Mouse (Mus musculus): ENCODE data around the gene Drd3. TPM values are rescaled to one million over a fixed set of nuclear protein-coding genes. Genes with fewer than 3 reads are reported as not detected.
A peak's percentile ranks its signal among the peaks of the same experiment; 100 is the strongest.

The Drd3 gene
- total RNA-seq, 1 experiment from 2014 or later = not detected

DNA sequence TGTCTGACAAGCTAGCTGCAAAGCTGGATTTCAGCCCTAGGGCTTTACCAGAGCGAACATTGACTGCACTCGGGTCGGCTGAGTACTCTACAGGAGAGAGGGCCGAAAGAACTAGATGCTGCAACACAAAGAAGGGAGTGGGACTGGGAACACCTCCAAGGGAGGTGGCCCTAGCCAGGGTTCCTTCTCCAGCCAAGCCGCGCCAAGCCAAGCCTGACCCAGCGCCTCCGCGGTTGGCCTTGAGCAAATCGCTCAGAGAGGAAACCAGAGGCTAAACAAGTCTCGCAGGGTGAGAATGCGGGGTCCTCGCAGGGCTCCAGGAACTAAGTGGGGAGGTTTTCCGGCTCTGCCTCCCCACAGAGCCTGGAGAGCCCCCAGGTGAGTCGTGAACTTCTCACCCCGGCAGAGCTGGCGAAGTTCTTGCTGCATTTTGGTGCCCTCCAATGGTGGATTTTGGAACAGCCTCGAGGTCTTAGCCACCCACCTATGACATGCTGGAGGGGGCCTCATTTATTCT, 48.0 kb downstream of the Drd3 start:
- peak; percentile 70 for DNase-seq

DNA sequence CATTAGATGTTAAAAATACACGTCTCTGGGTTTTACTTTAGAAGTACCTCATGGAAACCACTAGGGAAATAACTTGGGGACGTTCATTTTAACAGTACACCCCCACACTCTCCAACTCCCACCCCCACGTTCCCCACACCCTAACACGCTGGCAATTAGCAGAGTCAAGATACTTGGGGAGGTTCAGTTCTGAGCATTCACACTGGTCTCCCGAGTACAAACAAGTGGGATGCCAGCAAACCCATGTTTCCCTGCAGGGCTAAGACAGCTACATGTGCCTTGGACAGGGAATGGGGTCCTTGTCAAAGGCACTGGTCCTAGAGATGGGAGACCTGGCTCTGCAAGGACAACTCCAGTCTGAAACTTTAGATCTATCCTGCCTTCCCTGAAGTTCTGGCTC, 48.6 kb downstream of the Drd3 start:
- DNase-seq = no peak

DNA sequence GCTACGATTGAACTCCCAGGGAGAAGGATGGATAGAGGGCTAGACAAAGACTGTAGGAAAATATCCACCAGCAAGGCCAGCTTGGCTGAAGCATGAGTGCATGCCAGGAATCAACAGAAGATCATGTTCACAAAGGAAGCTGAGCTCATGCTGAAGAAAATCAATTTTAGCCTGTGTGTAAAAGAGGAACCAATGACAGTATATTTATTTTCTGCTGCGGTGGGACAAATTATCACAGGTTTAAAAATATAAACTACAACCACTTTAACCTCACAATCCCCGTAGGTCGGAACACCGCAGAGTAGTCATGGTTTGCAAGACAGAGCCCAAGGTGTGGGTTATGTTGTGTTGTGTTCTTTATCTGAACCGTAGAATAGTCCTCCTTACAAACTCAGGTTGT, 50.5 kb downstream of the Drd3 start:
- DNase-seq = no peak

DNA sequence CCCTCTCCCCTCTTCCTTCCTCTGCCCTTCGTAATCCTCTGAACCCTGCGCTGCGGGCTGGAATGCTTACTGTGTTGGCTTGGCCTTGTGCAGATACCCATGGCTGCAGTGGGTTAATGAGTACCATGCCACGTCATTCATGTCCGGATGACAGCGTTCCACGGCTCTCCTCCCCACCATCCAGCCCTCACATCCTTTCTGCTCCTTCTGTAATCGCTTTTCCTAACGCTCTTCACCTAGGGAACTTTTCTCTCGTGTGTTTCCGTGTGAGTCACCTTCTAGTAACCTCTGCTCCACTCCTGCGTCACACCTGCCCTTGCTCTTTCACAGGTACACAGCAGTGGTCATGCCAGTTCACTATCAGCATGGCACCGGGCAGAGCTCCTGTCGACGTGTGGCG, 53.2 kb downstream of the Drd3 start:
- DNase-seq = no peak

DNA sequence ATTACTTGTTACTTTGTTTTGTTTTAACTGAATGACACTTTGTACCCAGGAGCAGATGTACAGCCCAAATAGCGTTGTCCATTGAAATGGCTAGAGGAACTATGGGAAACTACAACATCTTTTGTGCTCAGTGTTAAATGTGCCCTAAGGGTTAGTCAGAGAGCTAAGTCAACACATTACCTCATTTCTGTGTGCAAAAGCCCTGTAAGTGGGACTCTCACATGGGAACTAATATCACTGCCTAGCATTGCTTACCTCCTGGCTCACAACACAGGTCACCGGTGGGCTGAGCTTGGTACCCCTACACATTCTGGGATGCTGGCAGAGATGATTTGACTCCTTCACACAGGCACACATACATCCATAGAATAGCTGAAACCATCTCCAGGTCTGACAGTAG, 55.6 kb downstream of the Drd3 start:
- no peak for DNase-seq

DNA sequence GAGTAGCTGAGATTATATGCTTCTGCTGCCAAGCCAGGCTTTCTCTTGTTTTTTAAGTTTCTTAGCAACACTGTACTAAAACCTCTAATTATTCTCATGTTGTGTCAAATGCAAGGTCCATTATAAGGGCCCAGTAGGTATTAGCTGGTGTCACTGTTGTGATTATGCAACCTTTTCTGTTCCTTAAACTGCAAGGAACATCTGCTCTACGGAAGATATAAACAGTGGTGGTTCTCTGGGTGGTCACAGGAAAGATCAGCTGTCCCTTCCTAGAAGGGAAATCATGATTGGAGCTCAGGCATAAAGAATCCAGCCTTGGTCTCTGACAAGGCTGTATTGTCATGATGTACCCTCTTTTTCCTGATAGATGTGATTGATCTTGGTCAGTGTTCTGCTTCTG, 57.6 kb downstream of the Drd3 start:
- DNase-seq = no peak

DNA sequence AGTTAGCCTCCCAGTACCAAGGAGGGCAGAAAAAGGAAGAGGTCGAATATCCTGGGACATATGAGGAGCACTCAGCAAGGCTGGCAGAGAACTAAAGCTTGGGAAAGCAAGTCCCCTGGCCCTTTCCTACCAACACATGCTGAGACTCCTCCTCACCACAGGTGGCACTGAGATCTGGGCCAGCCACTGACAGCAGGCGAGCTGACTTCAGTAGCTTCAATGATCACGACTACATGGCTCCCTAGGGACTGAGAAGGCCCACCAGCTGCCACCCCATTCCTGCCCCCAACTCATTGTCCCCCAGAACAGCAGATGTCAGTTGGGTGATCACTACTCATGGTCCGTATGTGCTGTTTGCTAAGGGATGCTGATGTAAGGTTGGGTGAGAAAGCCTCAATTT, 60.8 kb downstream of the Drd3 start:
- no peak for DNase-seq

DNA sequence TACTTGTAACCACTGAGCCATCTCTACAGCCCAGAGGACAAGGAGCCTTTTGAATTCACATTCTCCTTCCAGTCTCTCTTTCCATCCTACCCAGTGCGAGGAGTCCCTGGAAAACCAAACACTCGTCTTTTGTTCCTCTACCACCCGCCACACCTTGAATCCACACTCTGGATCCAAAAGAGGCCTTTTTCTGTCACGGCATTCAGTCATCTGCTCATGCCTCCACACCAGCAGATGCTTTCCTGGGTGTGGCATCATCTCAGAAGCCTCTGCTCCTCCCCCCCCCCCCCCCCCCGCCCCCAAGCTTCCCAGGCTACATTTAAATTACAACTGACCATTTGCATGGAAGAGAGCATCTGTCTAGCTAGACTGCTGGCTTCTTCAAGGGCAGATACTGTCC, 62.5 kb downstream of the Drd3 start:
- no peak for DNase-seq

DNA sequence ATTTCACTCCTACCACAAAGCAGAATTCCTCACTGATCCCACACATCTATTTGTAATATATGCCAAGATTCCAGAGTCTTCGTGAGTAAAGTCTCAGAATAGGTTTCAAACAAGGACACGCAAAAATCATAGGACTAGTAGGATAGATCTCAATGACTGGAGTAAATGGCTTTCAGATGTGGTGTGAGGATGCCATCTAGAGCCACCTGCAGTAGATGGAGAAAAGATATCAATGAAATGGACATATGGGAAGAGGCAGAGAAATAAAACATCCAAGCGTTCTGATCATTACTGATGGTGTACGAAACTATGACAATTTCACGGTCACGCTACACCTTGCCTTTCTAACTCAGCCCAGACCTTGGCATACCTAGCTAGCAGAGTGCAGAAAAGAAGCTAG, 64.6 kb downstream of the Drd3 start:
- no peak for DNase-seq

DNA sequence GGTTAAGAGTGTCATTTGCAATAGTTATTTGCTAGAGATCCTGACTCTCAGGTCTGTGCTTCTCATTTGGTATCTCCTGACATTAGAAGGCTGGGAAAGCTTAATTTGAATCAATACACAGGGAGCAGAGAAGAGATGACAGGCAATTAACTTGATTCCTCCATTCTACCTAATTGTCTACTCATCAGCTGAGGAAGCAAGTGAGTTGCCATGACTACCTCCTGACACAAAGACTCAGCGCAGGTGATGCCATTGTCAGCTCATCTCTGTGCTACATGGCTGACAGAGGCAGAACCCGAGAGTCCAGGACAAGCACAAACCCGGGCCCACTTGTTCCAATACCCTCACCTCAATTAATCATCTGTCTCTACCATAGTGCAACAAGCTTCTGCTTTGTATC, 73.7 kb downstream of the Drd3 start:
- no peak for DNase-seq

DNA sequence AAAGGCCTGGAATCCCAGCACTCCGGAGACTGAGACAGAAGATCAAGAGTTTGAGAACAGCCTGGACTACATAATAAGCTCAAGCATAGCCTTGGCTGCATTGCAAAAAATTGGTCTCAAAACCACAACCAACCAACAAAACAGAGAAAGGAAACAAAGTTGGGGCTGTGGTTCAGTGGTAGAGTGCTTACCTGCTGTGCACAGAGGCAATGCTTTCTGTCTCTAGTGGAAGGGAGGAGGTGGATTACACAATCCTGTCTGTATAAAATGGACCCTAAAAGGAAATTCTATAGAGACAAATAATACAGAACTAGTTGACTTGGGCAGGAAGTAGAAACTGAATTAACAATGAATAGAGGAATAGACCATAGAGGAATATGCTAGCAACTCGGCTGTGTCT, 78.1 kb downstream of the Drd3 start:
- no peak for DNase-seq

DNA sequence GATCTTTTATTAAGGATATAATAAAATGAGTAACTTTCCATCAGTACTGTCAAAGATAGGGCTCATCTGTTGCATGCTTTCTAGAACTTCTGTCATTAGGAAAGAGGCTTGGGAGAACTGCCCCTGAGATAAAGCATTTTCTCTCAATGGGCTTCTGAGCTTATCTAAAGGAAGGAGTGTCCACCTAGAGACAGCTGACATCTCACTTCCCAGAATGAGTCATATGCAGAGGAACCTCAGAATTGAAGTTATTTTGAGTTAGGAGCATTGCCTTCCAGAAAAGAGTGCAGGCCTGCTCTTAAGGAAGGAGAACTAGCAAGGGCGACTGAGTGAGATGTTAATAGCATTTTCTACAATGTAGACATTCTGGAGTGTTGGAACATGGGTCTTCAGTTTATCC, 87.4 kb downstream of the Drd3 start:
- no peak for DNase-seq

DNA sequence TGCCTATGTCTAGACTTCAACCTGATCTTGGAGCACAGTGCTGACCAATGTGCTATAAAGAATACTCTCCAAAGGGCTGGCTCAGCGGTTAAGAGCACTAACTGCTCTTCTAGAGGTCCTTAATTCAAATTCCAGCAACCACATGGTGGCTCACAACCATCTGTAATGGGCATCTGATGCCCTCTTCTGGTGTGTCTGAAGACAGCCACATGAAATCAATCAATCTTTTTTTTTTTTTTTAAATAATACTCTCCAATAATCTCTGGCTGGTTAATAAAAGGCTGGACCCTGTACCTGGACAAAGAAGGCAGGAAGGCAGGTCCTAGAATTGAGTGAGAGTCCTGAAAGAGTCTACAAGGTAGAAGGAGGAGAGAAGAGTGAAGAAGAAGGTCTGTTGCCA, 96.0 kb downstream of the Drd3 start:
- no peak for DNase-seq

DNA sequence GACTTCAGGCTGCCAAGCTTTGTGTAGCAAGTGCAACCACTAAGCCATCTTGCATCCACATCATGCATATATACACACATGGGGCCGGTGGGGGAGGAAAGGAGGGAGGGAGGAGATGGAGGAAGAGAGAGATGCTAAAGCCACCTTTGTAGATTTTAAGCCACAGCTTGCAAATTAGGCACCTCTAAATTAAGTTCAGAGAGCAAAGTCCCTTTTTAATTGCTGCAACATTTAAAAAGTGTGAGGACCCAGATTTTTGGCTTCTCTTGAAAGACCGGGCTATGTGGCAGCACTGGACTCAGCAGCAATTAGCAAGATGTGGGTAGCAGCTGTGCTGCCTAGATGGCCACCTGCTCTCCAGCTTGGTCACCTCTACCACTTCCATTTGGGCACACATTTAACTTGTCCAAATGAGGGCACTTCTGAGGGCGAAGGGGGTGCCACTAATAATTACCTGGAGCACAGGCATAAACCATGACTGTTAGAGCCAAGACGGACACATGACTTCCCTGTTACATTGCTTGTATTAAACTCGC, 105.2 kb downstream of the Drd3 start:
- no peak for DNase-seq

DNA sequence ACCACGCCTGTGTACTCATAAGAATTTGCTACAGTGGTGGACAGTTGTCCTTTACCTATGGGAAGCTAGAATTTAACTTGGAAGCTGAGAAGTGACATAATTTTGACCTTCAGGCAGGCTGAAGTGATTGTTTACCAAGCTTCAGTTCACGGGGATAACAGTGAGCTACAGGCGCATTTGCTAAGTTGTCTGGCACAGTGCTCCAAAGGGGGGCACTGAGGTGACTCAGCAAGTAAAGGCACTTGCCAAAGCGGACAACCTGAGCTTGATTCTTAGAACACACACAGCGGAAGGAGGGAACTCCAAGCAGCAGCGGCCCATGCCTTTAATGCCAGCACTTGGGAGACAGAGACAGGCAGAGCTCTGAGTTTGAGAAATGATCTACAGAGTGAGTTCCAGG, 106.8 kb downstream of the Drd3 start:
- no peak for DNase-seq

DNA sequence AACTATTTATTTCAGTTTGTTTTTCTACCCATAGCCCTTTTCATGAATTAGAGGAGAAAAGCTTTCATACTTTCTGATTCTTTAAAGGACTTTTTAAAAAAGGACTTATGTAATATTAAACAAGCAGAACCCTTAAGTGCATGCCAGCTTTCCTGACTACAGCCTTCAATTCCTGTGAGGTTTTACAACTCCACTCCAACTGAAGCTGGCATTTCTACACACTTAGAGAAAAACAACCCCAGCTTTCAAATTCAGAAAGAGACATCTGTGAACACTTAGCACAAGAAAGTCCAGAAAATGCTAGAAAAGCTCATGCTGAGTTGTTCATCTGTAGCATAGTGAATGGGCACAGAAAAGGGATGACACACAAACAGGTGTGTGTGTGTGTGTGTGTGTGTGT, 116.0 kb downstream of the Drd3 start:
- DNase-seq = no peak

DNA sequence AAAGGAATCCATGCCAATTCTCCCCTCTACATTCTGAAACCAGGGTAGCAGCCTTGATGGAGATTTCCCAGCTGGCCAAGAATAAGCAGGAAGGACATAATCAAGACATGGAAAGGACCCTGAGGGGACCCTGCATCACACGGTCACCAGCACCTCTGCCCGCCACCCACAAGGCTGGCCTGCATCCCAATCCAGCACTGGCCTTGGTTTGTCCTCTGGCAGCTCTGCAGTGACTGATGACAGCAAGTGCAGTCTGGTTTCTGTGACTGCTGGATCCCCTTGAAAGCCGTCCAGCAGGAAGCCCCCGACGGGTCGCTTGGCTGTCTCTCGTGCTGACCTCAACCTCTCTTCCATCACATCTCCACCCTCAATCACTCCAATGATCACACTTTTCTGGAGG, 117.6 kb downstream of the Drd3 start:
- peak; percentile 18 for DNase-seq

Small RNAs within 50 kb of the gene (microRNA-seq; reads per million reads assigned to microRNA genes)
- 0 reads per million in 2 experiments for gene Gm25996

Other genes with a start within 250 kb of the Drd3 start
- not detected in 2 replicates for gene Tigit, start 89.9 kb upstream of the Drd3 start, total RNA-seq (2021)
- gene Ccdc191, start 135.8 kb downstream of the Drd3 start, total RNA-seq (2021) = 8.6 and 10.7 TPM in 2 replicates
- 30.8 and 40.2 TPM in 2 replicates for gene Qtrt2, start 172.8 kb downstream of the Drd3 start, total RNA-seq (2021)
- 0.46 and 0.52 TPM in 2 replicates for gene Zdhhc23, start 225.8 kb downstream of the Drd3 start, total RNA-seq (2021)